Mouse (Mus musculus): Measurements from ENCODE around the gene Aak1. TPM values are rescaled to one million over a fixed set of nuclear protein-coding genes. Genes with fewer than 3 reads are reported as not detected.

The Aak1 gene
- total and polyA plus RNA-seq, 2 experiments, result 2.6 to 7.2 TPM

DNA sequence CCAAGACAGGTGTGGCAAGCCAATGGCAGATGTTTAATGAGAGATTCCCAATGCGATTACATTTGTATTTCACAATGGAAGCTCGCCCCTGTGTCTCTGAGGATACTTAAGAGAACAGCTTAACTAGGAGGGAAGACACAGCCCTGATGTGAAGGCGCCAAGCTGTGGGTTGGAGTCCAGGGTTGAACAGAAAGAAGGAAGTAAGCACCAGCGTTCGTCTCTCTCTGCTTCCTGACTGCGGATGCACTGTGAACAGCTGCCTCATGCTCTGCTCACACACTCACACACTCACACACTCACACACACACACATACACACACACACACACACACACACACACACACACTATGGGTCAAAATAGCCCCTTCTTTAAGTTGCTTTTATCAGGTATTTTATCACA lies 19.5 kb upstream of the Aak1 start:
- Histone ChIP-seq H3K4me3 (ENCODE audit: insufficient read depth, low read depth, low read length) (no peak overlapping the region), H3K36me3 (ENCODE audit: control insufficient read depth, insufficient read depth, low read length) (no peaks in the 10 kb centered on the region), H3K27me3 (ENCODE audit: control insufficient read depth, insufficient read depth, low read length) (no peaks in the 10 kb centered on the region), H3K79me2 (ENCODE audit: control insufficient read depth, insufficient read depth, low read length) (no peaks in the 10 kb centered on the region), H3K4me1 (ENCODE audit: control insufficient read depth, insufficient read depth, low read length) (peaks cover 5% of the 10 kb centered on the region), H3K27ac (replicated peaks; ENCODE audit: insufficient read depth, low read depth, low read length) (no peak overlapping the region), H3K9ac (ENCODE audit: low read depth, low read length) (no peak overlapping the region)
- no peak for DNase-seq (ENCODE audit: extremely low read depth, low read depth, low spot score)
- 74% methylated on average over 6 of the region's 6 CpGs for WGBS
- TF ChIP-seq POLR2A (IDR thresholded peaks at IDR 0.05; ENCODE audit: extremely low read depth, insufficient read depth, low read length), result no peak
- no peak for TF ChIP-seq CTCF (IDR thresholded peaks at IDR 0.05; ENCODE audit: low read depth, low read length)

DNA sequence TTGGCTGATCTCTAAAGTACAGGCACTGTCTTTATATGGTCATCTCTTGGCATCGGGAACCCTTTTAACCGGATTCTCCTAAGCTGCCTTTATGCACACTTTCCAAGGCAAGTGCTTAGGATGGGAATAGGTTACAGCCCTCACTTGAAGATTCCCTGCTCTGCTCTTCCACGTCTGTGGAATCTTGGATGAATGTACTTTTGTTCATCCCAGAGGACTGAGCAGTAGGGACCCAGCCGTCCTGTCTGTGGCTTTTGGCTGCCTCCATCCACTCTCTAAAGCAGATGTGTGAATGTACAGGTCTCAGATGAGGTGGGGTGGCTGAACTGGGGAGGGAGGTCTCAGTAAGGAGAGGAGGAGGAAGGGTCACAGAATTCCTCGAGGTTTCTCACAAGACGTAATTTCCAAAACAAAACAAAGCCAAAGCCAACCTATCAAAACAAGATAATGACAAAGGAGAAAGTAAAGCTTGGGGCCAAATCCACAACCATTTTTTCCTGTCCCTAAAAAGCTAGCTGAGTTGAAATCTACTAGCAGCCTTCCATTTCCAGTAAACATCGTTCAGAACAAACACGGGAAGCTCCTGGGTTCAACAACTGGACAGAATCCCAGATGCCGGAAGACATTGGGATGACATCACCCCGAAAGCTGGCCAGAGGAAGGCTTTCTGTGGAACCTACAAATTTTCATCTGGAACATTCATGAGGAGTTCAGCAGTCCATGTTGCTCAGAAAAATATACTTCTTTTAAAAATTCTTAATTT lies 18.4 kb upstream of the Aak1 start:
- peak; percentile 37 for DNase-seq (ENCODE audit: extremely low read depth, low read depth, low spot score)
- no peak overlapping the region for H3K9ac ChIP-seq (ENCODE audit: low read depth, low read length)
- 53% methylated on average over 10 of the region's 10 CpGs for WGBS
- peak overlapping the region; percentile 79 for H3K27ac ChIP-seq (replicated peaks; ENCODE audit: insufficient read depth, low read depth, low read length)
- TF ChIP-seq POLR2A (IDR thresholded peaks at IDR 0.05; ENCODE audit: extremely low read depth, insufficient read depth, low read length) (no peak), CTCF (IDR thresholded peaks at IDR 0.05; ENCODE audit: low read depth, low read length) (no peak)
- H3K27me3 ChIP-seq (ENCODE audit: control insufficient read depth, insufficient read depth, low read length), result no peaks in the 10 kb centered on the region
- H3K79me2 ChIP-seq (ENCODE audit: control insufficient read depth, insufficient read depth, low read length), result no peaks in the 10 kb centered on the region
- no peaks in the 10 kb centered on the region for H3K36me3 ChIP-seq (ENCODE audit: control insufficient read depth, insufficient read depth, low read length)
- H3K4me1 ChIP-seq (ENCODE audit: control insufficient read depth, insufficient read depth, low read length), result peaks cover 5% of the 10 kb centered on the region
- H3K4me3 ChIP-seq (ENCODE audit: insufficient read depth, low read depth, low read length), result no peak overlapping the region

DNA sequence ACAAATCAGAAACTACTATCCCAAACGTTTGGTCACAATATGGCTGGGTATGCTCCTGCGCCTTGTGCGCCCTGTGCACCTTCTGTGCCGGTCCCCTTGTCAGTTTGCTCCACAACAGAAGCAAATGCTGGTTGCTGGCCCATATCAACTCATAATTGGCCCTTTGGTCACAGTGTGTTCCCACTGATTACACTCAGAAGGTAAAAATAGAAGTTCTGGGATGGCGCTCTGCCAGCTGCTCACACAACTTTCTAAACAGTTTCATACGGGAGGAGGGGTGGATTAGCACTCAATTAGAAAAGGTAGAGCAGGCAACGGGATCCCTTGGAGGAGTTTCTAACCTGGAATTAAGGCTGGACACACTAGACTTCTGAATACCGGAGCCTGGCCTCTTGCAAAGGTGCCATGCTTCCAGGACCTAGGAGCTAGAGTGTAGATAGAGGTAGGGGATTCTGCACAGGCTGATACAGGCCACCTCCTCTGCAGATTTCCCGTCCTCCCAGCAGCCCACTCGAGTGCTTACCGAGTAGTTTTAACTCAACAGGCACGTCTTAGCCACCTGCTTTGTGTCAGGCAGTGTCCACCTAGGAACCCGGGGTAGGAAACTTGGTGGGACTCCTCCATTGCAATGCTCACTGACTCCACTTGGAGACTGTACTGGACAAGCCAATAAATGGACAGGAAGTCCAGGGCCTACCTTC lies 16.4 kb upstream of the Aak1 start:
- Histone ChIP-seq H3K4me1 (ENCODE audit: control insufficient read depth, insufficient read depth, low read length) (peaks cover 5% of the 10 kb centered on the region), H3K27ac (replicated peaks; ENCODE audit: insufficient read depth, low read depth, low read length) (no peak overlapping the region), H3K36me3 (ENCODE audit: control insufficient read depth, insufficient read depth, low read length) (no peaks in the 10 kb centered on the region), H3K9ac (ENCODE audit: low read depth, low read length) (no peak overlapping the region), H3K27me3 (ENCODE audit: control insufficient read depth, insufficient read depth, low read length) (no peaks in the 10 kb centered on the region), H3K79me2 (ENCODE audit: control insufficient read depth, insufficient read depth, low read length) (no peaks in the 10 kb centered on the region), H3K4me3 (ENCODE audit: insufficient read depth, low read depth, low read length) (no peak overlapping the region)
- peak; percentile 61 for DNase-seq (ENCODE audit: extremely low read depth, low read depth, low spot score)
- WGBS, result 65% methylated on average over 13 of the region's 13 CpGs
- TF ChIP-seq CTCF (IDR thresholded peaks at IDR 0.05; ENCODE audit: low read depth, low read length) (no peak), POLR2A (IDR thresholded peaks at IDR 0.05; ENCODE audit: extremely low read depth, insufficient read depth, low read length) (no peak)

DNA sequence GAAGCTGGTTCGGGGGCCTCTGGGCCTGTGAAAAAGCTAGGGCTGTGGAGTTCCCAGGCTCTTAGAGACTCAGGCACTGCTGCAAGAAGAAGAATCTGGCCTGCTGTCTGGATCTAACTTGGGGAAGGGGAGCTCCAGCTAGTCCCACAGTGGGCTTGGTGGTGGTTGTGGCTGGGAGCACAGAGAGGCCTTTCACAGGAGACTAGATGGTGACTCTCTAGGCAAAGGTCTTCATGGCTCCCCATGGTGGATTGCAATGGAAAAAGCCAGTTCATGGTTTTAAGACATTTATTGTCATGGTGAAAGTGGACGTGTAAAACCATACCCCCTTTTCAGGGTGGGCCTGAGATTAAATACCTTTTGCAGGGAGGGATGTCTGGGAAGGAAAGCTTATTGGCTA lies 10.2 kb upstream of the Aak1 start:
- no peaks in the 10 kb centered on the region for H3K36me3 ChIP-seq (ENCODE audit: control insufficient read depth, insufficient read depth, low read length)
- H3K4me3 ChIP-seq (ENCODE audit: insufficient read depth, low read depth, low read length), result no peak overlapping the region
- TF ChIP-seq POLR2A (IDR thresholded peaks at IDR 0.05; ENCODE audit: extremely low read depth, insufficient read depth, low read length) (no peak), CTCF (IDR thresholded peaks at IDR 0.05; ENCODE audit: low read depth, low read length) (no peak)
- DNase-seq (ENCODE audit: extremely low read depth, low read depth, low spot score), result no peak
- H3K9ac ChIP-seq (ENCODE audit: low read depth, low read length), result no peak overlapping the region
- no peak overlapping the region for H3K27ac ChIP-seq (replicated peaks; ENCODE audit: insufficient read depth, low read depth, low read length)
- WGBS, result 93% methylated on average over 2 of the region's 2 CpGs
- H3K27me3 ChIP-seq (ENCODE audit: control insufficient read depth, insufficient read depth, low read length), result no peaks in the 10 kb centered on the region
- no peaks in the 10 kb centered on the region for H3K4me1 ChIP-seq (ENCODE audit: control insufficient read depth, insufficient read depth, low read length)
- no peaks in the 10 kb centered on the region for H3K79me2 ChIP-seq (ENCODE audit: control insufficient read depth, insufficient read depth, low read length)

DNA sequence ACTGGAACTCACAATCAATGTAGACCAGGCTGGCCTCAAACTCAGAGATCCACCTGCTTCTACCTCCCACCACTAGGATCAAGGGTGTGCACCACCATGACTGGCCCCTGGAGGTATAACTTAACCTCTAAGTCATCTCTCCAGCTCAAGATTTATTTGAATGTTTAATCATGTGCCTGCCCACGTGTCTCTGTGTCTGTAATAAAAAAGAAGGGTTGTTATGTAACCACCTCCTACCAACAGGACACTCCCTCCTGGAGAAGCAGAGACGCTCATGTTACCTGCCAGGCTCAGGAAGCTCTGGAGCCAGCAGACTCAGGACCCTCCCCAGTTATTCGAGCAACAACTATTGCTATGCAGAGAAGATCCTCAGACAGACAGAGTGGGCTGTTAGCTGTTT lies 7.4 kb upstream of the Aak1 start:
- Histone ChIP-seq H3K27ac (replicated peaks; ENCODE audit: insufficient read depth, low read depth, low read length) (no peak overlapping the region), H3K79me2 (ENCODE audit: control insufficient read depth, insufficient read depth, low read length) (no peaks in the 10 kb centered on the region), H3K36me3 (ENCODE audit: control insufficient read depth, insufficient read depth, low read length) (no peaks in the 10 kb centered on the region), H3K9ac (ENCODE audit: low read depth, low read length) (no peak overlapping the region), H3K4me3 (ENCODE audit: insufficient read depth, low read depth, low read length) (no peak overlapping the region), H3K4me1 (ENCODE audit: control insufficient read depth, insufficient read depth, low read length) (no peaks in the 10 kb centered on the region), H3K27me3 (ENCODE audit: control insufficient read depth, insufficient read depth, low read length) (no peaks in the 10 kb centered on the region)
- DNase-seq (ENCODE audit: extremely low read depth, low read depth, low spot score), result no peak
- WGBS, result 66% methylated on average over 3 of the region's 3 CpGs
- TF ChIP-seq POLR2A (IDR thresholded peaks at IDR 0.05; ENCODE audit: extremely low read depth, insufficient read depth, low read length), result no peak
- no peak for TF ChIP-seq CTCF (IDR thresholded peaks at IDR 0.05; ENCODE audit: low read depth, low read length)

DNA sequence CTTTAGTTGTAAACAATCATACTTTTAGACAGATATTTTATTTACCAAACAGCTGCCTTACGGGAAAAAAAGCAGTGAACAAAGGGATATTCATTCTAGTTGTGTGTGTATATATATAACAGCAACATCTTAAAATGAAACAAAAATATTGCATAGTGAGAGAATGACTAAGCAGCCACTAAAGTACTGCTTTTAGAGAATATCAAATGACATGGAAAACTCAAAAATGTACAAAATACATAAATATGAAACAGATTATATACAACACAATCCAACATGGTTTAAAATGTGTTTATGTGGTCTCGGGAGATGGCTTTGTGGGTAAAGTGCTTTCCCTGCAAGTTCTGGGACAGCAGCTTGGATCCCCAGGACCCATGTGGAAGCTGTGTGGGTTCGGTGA lies 5.7 kb upstream of the Aak1 start:
- WGBS, result 81% methylated on average over 3 of the region's 3 CpGs
- H3K27me3 ChIP-seq (ENCODE audit: control insufficient read depth, insufficient read depth, low read length), result no peaks in the 10 kb centered on the region
- H3K9ac ChIP-seq (ENCODE audit: low read depth, low read length), result no peak overlapping the region
- no peaks in the 10 kb centered on the region for H3K4me1 ChIP-seq (ENCODE audit: control insufficient read depth, insufficient read depth, low read length)
- no peak overlapping the region for H3K27ac ChIP-seq (replicated peaks; ENCODE audit: insufficient read depth, low read depth, low read length)
- no peak for DNase-seq (ENCODE audit: extremely low read depth, low read depth, low spot score)
- TF ChIP-seq CTCF (IDR thresholded peaks at IDR 0.05; ENCODE audit: low read depth, low read length) (no peak), POLR2A (IDR thresholded peaks at IDR 0.05; ENCODE audit: extremely low read depth, insufficient read depth, low read length) (no peak)
- no peaks in the 10 kb centered on the region for H3K79me2 ChIP-seq (ENCODE audit: control insufficient read depth, insufficient read depth, low read length)
- no peaks in the 10 kb centered on the region for H3K36me3 ChIP-seq (ENCODE audit: control insufficient read depth, insufficient read depth, low read length)
- H3K4me3 ChIP-seq (ENCODE audit: insufficient read depth, low read depth, low read length), result no peak overlapping the region
